Mouse (Mus musculus) bone marrow, adult 2 months (tissue): Measurements from ENCODE around the gene Pdcd1lg2.

Experiments used
- CTCF ChIP-seq: fragments of 200-500 bp; IDR thresholded peaks from 2 replicates; pipeline ENCODE4 v1.5.1; 2011; ENCODE audit warnings: low read length, control low read depth; ENCODE audit not compliant: control insufficient read depth, insufficient read depth
- POLR2A ChIP-seq: fragments of 200-500 bp; IDR thresholded peaks from 2 replicates; pipeline ENCODE4 v1.6.1; 2011; ENCODE audit warnings: low read depth, mild to moderate bottlenecking, control low read depth, low read length, borderline replicate concordance; ENCODE audit not compliant: control insufficient read depth

DNA sequence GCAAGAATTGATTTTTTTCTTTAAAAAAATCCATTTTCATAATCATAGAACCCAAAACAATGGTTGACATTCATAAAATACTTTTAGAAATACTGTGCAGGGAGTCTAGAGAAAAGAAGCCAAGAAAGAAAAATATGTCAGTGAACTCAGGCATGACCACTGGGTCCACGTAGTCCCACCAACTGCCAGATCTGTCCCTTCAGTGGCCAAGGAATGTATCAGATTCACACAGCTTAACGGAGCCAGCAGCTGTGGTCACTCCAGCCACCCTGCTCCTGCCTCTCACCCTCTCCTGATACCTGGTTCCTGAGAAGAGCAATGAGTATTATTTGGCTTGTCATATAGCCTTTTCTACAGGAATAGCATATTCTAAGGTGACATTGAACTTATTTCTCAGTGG lies 72.7 kb downstream of the Pdcd1lg2 start:
- no peak for TF ChIP-seq POLR2A
- TF ChIP-seq CTCF: no peak
